Mouse (Mus musculus) activated CD4-positive, CD25-positive, alpha-beta regulatory T cell, adult 4 months (primary cell): ENCODE measurements around the gene Dll1. TPM values are rescaled to one million over a fixed set of nuclear protein-coding genes. Genes with fewer than 3 reads are reported as not detected.
A peak's percentile ranks its signal among the peaks of the same experiment; 100 is the strongest.

Experiments
- ATAC-seq: one replicate; pipeline ENCODE4 v1.8.0; 2017
- polyA plus RNA-seq, 2 experiments: library from polyadenylated mRNA; unstranded; fragments of 100-300 nt; shearing (Covaris generic); gene quantifications; one replicate each; pipeline ENCODE4 v1.2.1; 2017

The Dll1 gene
- polyA plus RNA-seq = under 1 TPM in 1 of 2 experiments, not detected in 1; 0.63 TPM

- ATAC-seq = no peak
Observed at GRCm38 (mm10) chr17:15376494-15377181, at the start of gene Dll1. Dll1 (minus strand) TSS chr17:15376872.

- ATAC-seq = no peak
Observed at GRCm38 (mm10) chr17:15425931-15426330, 49.3 kb upstream of the Dll1 start.

- no peak for ATAC-seq
Observed at GRCm38 (mm10) chr17:15423080-15423765, 46.6 kb upstream of the Dll1 start.

- no peak for ATAC-seq
Observed at GRCm38 (mm10) chr17:15422666-15423065, 46.0 kb upstream of the Dll1 start.

- ATAC-seq = no peak
Observed at GRCm38 (mm10) chr17:15421446-15421845, 44.8 kb upstream of the Dll1 start.

- ATAC-seq = no peak
Observed at GRCm38 (mm10) chr17:15420021-15420603, 43.4 kb upstream of the Dll1 start.

GRCm38 (mm10) chr17:15419534-15419933 is 42.9 kb upstream of the Dll1 start:
- no peak for ATAC-seq

GRCm38 (mm10) chr17:15416596-15417215 is 40.0 kb upstream of the Dll1 start:
- no peak for ATAC-seq

- no peak for ATAC-seq
Observed at GRCm38 (mm10) chr17:15410861-15411260, 34.2 kb upstream of the Dll1 start.

- ATAC-seq = no peak
Observed at GRCm38 (mm10) chr17:15409261-15409660, 32.6 kb upstream of the Dll1 start.

GRCm38 (mm10) chr17:15406576-15406975 is 29.9 kb upstream of the Dll1 start:
- no peak for ATAC-seq

- ATAC-seq = no peak
Observed at GRCm38 (mm10) chr17:15401716-15402115, 25.0 kb upstream of the Dll1 start.

GRCm38 (mm10) chr17:15395997-15396675 is 19.5 kb upstream of the Dll1 start, which contains the start of gene Fam120b:
Fam120b (plus strand) TSS chr17:15396202.
- peak; percentile 98 for ATAC-seq

GRCm38 (mm10) chr17:15389356-15389755 is 12.7 kb upstream of the Dll1 start:
- no peak for ATAC-seq

GRCm38 (mm10) chr17:15388892-15389291 is 12.2 kb upstream of the Dll1 start:
- ATAC-seq = no peak

GRCm38 (mm10) chr17:15383360-15383759 is 6.7 kb upstream of the Dll1 start:
- no peak for ATAC-seq

GRCm38 (mm10) chr17:15381869-15382660 is 5.4 kb upstream of the Dll1 start:
- ATAC-seq = no peak

GRCm38 (mm10) chr17:15381092-15381860 is 4.6 kb upstream of the Dll1 start:
- no peak for ATAC-seq

GRCm38 (mm10) chr17:15380641-15381051 is 4.0 kb upstream of the Dll1 start:
- ATAC-seq = no peak

- ATAC-seq = no peak
Observed at GRCm38 (mm10) chr17:15379741-15380526, 3.3 kb upstream of the Dll1 start.
